In genomic region chr17:25873405-25874147, GRCm38 (mm10) we compare ENCODE assay signal across 8 mouse cellular contexts. TPM values are rescaled to one million over a fixed set of nuclear protein-coding genes. Genes with fewer than 3 reads are reported as not detected.
DNase-seq lines count a peak whose midpoint lies in the region; ATAC-seq and TF ChIP-seq lines count a peak whose summit lies in the region.

No protein-coding gene starts in this region.

- TF ChIP-seq POLR2A in myocyte (IDR thresholded peaks at IDR 0.05; ENCODE audit: insufficient read length, low read depth) = no peak

- peaks cover 11% of the 10 kb centered on the region for H3K36me3 ChIP-seq in kidney, embryonic 14.5 days (ENCODE audit: control insufficient read depth, insufficient read depth, low read length)
- peaks cover 10% of the 10 kb centered on the region; the same call in 1 of the 2 replicates for H3K36me3 ChIP-seq in embryonic facial prominence, embryonic 15.5 days
- peaks cover 8% of the 10 kb centered on the region; the same call in 1 of the 2 replicates for H3K36me3 ChIP-seq in intestine, embryonic 15.5 days
- no peaks in the 10 kb centered on the region for H3K36me3 ChIP-seq in myocyte (ENCODE audit: control insufficient read depth, insufficient read depth)

- H3K9me3 ChIP-seq in kidney, embryonic 14.5 days (ENCODE audit: control insufficient read depth, low read length) = no peaks in the 10 kb centered on the region
- no peaks in the 10 kb centered on the region for H3K9me3 ChIP-seq in embryonic facial prominence, embryonic 15.5 days (replicated peaks)
- no peaks in the 10 kb centered on the region for H3K9me3 ChIP-seq in intestine, embryonic 15.5 days

- H3K27me3 ChIP-seq in kidney, embryonic 14.5 days (ENCODE audit: control insufficient read depth, insufficient read depth, low read length) = no peaks in the 10 kb centered on the region
- no peaks in the 10 kb centered on the region for H3K27me3 ChIP-seq in embryonic facial prominence, embryonic 15.5 days
- H3K27me3 ChIP-seq in intestine, embryonic 15.5 days (replicated peaks) = no peaks in the 10 kb centered on the region
- H3K27me3 ChIP-seq in myocyte (ENCODE audit: control insufficient read depth, insufficient read depth, insufficient read length) = no peaks in the 10 kb centered on the region

- no peak overlapping the region for H3K9ac ChIP-seq in kidney, embryonic 14.5 days (ENCODE audit: low read depth, low read length)
- no peak overlapping the region for H3K9ac ChIP-seq in embryonic facial prominence, embryonic 15.5 days
- H3K9ac ChIP-seq in intestine, embryonic 15.5 days = no peak overlapping the region

- H3ac ChIP-seq in myocyte (ENCODE audit: control insufficient read depth, insufficient read length) = no peak overlapping the region

- DNase-seq in kidney, postnatal 14 days = no peak
- no peak for DNase-seq in T-cell, adult 2 months (ENCODE audit: low spot score)

- H3K4me2 ChIP-seq in kidney, embryonic 14.5 days (replicated peaks; ENCODE audit: low read depth, low read length) = peak overlapping the region; percentile 73; the same call in 1 of the 2 replicates
- peak overlapping the region; percentile 91 for H3K4me2 ChIP-seq in embryonic facial prominence, embryonic 15.5 days (replicated peaks)
- H3K4me2 ChIP-seq in intestine, embryonic 15.5 days (replicated peaks) = peak overlapping the region; percentile 88
- H3K4me2 ChIP-seq in myocyte (ENCODE audit: low read depth) = peak overlapping the region; percentile 96

- WGBS in kidney, embryonic 14.5 days = 69% methylated on average over 11 of the region's 11 CpGs
- 79% methylated on average over 11 of the region's 11 CpGs for WGBS in embryonic facial prominence, embryonic 15.5 days
- WGBS in intestine, embryonic 15.5 days = 79% methylated on average over 11 of the region's 11 CpGs

- ATAC-seq in kidney, embryonic 14.5 days (ENCODE audit: low FRiP score, low TSS enrichment) = no peak
- ATAC-seq in embryonic facial prominence, embryonic 15.5 days (ENCODE audit: insufficient number of reproducible peaks, low FRiP score, low TSS enrichment, low read depth) = no peak
- no peak for ATAC-seq in intestine, embryonic 15.5 days
- no peak for ATAC-seq in megakaryocyte-erythroid progenitor cell, adult 5-6 weeks (replicated peaks; ENCODE audit: low FRiP score, low TSS enrichment, poor library complexity, severe bottlenecking)
- ATAC-seq in activated CD4-positive, CD25-positive, alpha-beta regulatory T cell, adult 4 months = no peak

- H3K4me3 ChIP-seq in kidney, embryonic 14.5 days (ENCODE audit: low read length) = peak overlapping the region; percentile 69; the same call in 1 of the 2 replicates
- peak overlapping the region; percentile 86 for H3K4me3 ChIP-seq in embryonic facial prominence, embryonic 15.5 days (replicated peaks)
- H3K4me3 ChIP-seq in intestine, embryonic 15.5 days (replicated peaks) = 0 out of 2 replicates have a peak overlapping the region, but pooled peaks have one; percentile 64
- peak overlapping the region; percentile 75 for H3K4me3 ChIP-seq in myocyte

- peaks cover 21% of the 10 kb centered on the region; the same call in 1 of the 2 replicates for H3K4me1 ChIP-seq in kidney, embryonic 14.5 days (ENCODE audit: control insufficient read depth, insufficient read depth, low read length)
- H3K4me1 ChIP-seq in embryonic facial prominence, embryonic 15.5 days = peaks cover 28% of the 10 kb centered on the region
- H3K4me1 ChIP-seq in intestine, embryonic 15.5 days (replicated peaks) = peaks cover 19% of the 10 kb centered on the region

- H3K27ac ChIP-seq in kidney, embryonic 14.5 days (ENCODE audit: low read depth, low read length) = no peak overlapping the region
- peak overlapping the region; percentile 96 for H3K27ac ChIP-seq in embryonic facial prominence, embryonic 15.5 days (replicated peaks)
- H3K27ac ChIP-seq in intestine, embryonic 15.5 days = no peak overlapping the region

- peaks cover 4% of the 10 kb centered on the region for H3K79me2 ChIP-seq in myocyte (ENCODE audit: control insufficient read depth, insufficient read depth)

TF ChIP-seq in myocyte, 11 proteins besides CTCF, POLR2A, EP300 and RAD21:
- TF ChIP-seq MYOG (IDR thresholded peaks at IDR 0.05; ENCODE audit: control insufficient read depth in 1 of 3, insufficient read depth in 1 of 3, insufficient read length in 2 of 3, low read depth in 2 of 3) = no peak
- TF ChIP-seq E2F4 (IDR thresholded peaks at IDR 0.05; ENCODE audit: insufficient read depth) = no peak
- TF ChIP-seq TCF12 (IDR thresholded peaks at IDR 0.05; ENCODE audit: insufficient read depth, poor library complexity, severe bottlenecking) = no peak
- TF ChIP-seq POLR2AphosphoS2 (IDR thresholded peaks at IDR 0.05; ENCODE audit: insufficient read length, low read depth) = no peak
- no peak for TF ChIP-seq TCF3 (IDR thresholded peaks at IDR 0.05; ENCODE audit: insufficient read length, low read depth)
- TF ChIP-seq USF1 (IDR thresholded peaks at IDR 0.05; ENCODE audit: low read depth) = no peak
- no peak for TF ChIP-seq MAX (IDR thresholded peaks at IDR 0.05; ENCODE audit: low read depth)
- no peak for TF ChIP-seq REST (IDR thresholded peaks at IDR 0.05; ENCODE audit: insufficient read depth, insufficient read length)
- TF ChIP-seq SRF (IDR thresholded peaks at IDR 0.05; ENCODE audit: control insufficient read depth, insufficient read length, low read depth) = no peak
- TF ChIP-seq CEBPB (IDR thresholded peaks at IDR 0.05; ENCODE audit: insufficient read depth, poor library complexity, severe bottlenecking) = no peak
- no peak for TF ChIP-seq MYOD1 (IDR thresholded peaks at IDR 0.05; ENCODE audit: control insufficient read depth in 1 of 3, insufficient read length in 2 of 3, low read depth in 2 of 3)

RNA-seq across cellular contexts. Expression of gene Mettl26, which starts 1.3 kb away (rescaled TPM):
- 83.9 and 85.3 TPM in 2 replicates for polyA plus RNA-seq in kidney, embryonic 14.5 days (2014; fragmentation: Nextera tagmentation; extraction: Ambion mirVana)
- polyA plus RNA-seq in embryonic facial prominence, embryonic 15.5 days (2015; fragmentation: Nextera tagmentation; extraction: Ambion mirVana) = 49.6 and 51.8 TPM in 2 replicates
- 53.5 and 67.8 TPM in 2 replicates for polyA plus RNA-seq in intestine, embryonic 15.5 days (2015; fragmentation: Nextera tagmentation; extraction: Ambion mirVana)
- 23.6 TPM for polyA plus RNA-seq in myocyte (2012; fragmentation: generic; extraction: Trizol)
- total RNA-seq in megakaryocyte-erythroid progenitor cell, adult 5-6 weeks (2014; fragmentation: Nextera tagmentation) = 26.3 and 37.6 TPM in 2 replicates
- total RNA-seq in megakaryocyte-erythroid progenitor cell, adult 5-6 weeks (2017) = 9.3 and 19.8 TPM in 2 replicates
- 100 to 1,000 TPM in 1 of 2 experiments, 10 to 100 TPM in 1; 88.3 to 119 TPM for polyA plus RNA-seq in activated CD4-positive, CD25-positive, alpha-beta regulatory T cell, adult 4 months (2017; shearing (Covaris generic))

RNA-seq across cellular contexts. Expression of gene Mcrip2, which starts 5.0 kb away (rescaled TPM):
- 40.0 and 41.4 TPM in 2 replicates for polyA plus RNA-seq in kidney, embryonic 14.5 days (2014; fragmentation: Nextera tagmentation; extraction: Ambion mirVana)
- 13.4 and 15.7 TPM in 2 replicates for polyA plus RNA-seq in embryonic facial prominence, embryonic 15.5 days (2015; fragmentation: Nextera tagmentation; extraction: Ambion mirVana)
- polyA plus RNA-seq in intestine, embryonic 15.5 days (2015; fragmentation: Nextera tagmentation; extraction: Ambion mirVana) = 73.0 and 77.0 TPM in 2 replicates
- 36.7 TPM for polyA plus RNA-seq in myocyte (2012; fragmentation: generic; extraction: Trizol)
- total RNA-seq in megakaryocyte-erythroid progenitor cell, adult 5-6 weeks (2014; fragmentation: Nextera tagmentation) = 87.4 and 109 TPM in 2 replicates
- 35.6 and 40.8 TPM in 2 replicates for total RNA-seq in megakaryocyte-erythroid progenitor cell, adult 5-6 weeks (2017)
- 1 to 10 TPM; 2.2 to 6.9 TPM for polyA plus RNA-seq in activated CD4-positive, CD25-positive, alpha-beta regulatory T cell, adult 4 months (2017; shearing (Covaris generic))

RNA-seq across cellular contexts. Expression of gene Wfikkn1, which starts 7.1 kb away (rescaled TPM):
- 0.99 and 1.2 TPM in 2 replicates for polyA plus RNA-seq in kidney, embryonic 14.5 days (2014; fragmentation: Nextera tagmentation; extraction: Ambion mirVana)
- 0.62 and 0.83 TPM in 2 replicates for polyA plus RNA-seq in embryonic facial prominence, embryonic 15.5 days (2015; fragmentation: Nextera tagmentation; extraction: Ambion mirVana)
- polyA plus RNA-seq in intestine, embryonic 15.5 days (2015; fragmentation: Nextera tagmentation; extraction: Ambion mirVana) = 0.29 and 0.36 TPM in 2 replicates
- 0.25 TPM for polyA plus RNA-seq in myocyte (2012; fragmentation: generic; extraction: Trizol)
- total RNA-seq in megakaryocyte-erythroid progenitor cell, adult 5-6 weeks (2014; fragmentation: Nextera tagmentation) = 0.87 TPM in 1 of 2 replicates, not detected in the other
- total RNA-seq in megakaryocyte-erythroid progenitor cell, adult 5-6 weeks (2017) = 0.19 and 1.4 TPM in 2 replicates
- under 1 TPM; 0.48 to 0.82 TPM for polyA plus RNA-seq in activated CD4-positive, CD25-positive, alpha-beta regulatory T cell, adult 4 months (2017; shearing (Covaris generic))

RNA-seq across cellular contexts. Expression of gene Wdr90, which starts 12.3 kb away (rescaled TPM):
- 21.4 and 27.5 TPM in 2 replicates for polyA plus RNA-seq in kidney, embryonic 14.5 days (2014; fragmentation: Nextera tagmentation; extraction: Ambion mirVana)
- 21.5 and 32.1 TPM in 2 replicates for polyA plus RNA-seq in embryonic facial prominence, embryonic 15.5 days (2015; fragmentation: Nextera tagmentation; extraction: Ambion mirVana)
- polyA plus RNA-seq in intestine, embryonic 15.5 days (2015; fragmentation: Nextera tagmentation; extraction: Ambion mirVana) = 14.0 and 18.7 TPM in 2 replicates
- polyA plus RNA-seq in myocyte (2012; fragmentation: generic; extraction: Trizol) = 7.4 TPM
- total RNA-seq in megakaryocyte-erythroid progenitor cell, adult 5-6 weeks (2014; fragmentation: Nextera tagmentation) = 43.3 and 47.4 TPM in 2 replicates
- 4.6 and 10.0 TPM in 2 replicates for total RNA-seq in megakaryocyte-erythroid progenitor cell, adult 5-6 weeks (2017)
- 1 to 10 TPM; 3.8 to 8.3 TPM for polyA plus RNA-seq in activated CD4-positive, CD25-positive, alpha-beta regulatory T cell, adult 4 months (2017; shearing (Covaris generic))

RNA-seq across cellular contexts. Expression of gene Rhot2, which starts 28.9 kb away (rescaled TPM):
- polyA plus RNA-seq in kidney, embryonic 14.5 days (2014; fragmentation: Nextera tagmentation; extraction: Ambion mirVana) = 13.0 and 21.7 TPM in 2 replicates
- polyA plus RNA-seq in embryonic facial prominence, embryonic 15.5 days (2015; fragmentation: Nextera tagmentation; extraction: Ambion mirVana) = 24.5 and 25.8 TPM in 2 replicates
- 19.2 and 22.1 TPM in 2 replicates for polyA plus RNA-seq in intestine, embryonic 15.5 days (2015; fragmentation: Nextera tagmentation; extraction: Ambion mirVana)
- 48.3 TPM for polyA plus RNA-seq in myocyte (2012; fragmentation: generic; extraction: Trizol)
- 51.2 and 54.8 TPM in 2 replicates for total RNA-seq in megakaryocyte-erythroid progenitor cell, adult 5-6 weeks (2014; fragmentation: Nextera tagmentation)
- 21.3 and 27.4 TPM in 2 replicates for total RNA-seq in megakaryocyte-erythroid progenitor cell, adult 5-6 weeks (2017)
- polyA plus RNA-seq in activated CD4-positive, CD25-positive, alpha-beta regulatory T cell, adult 4 months (2017; shearing (Covaris generic)) = 10 to 100 TPM; 18.4 to 29.8 TPM
